Mouse (Mus musculus) bone marrow, adult 2 months (tissue): ENCODE measurements around the gene Dus3l.

Source experiments
- CTCF ChIP-seq: fragments of 200-500 bp; IDR thresholded peaks from 2 replicates; pipeline ENCODE4 v1.5.1; 2011; ENCODE audit warnings: low read length, control low read depth; ENCODE audit not compliant: control insufficient read depth, insufficient read depth
- POLR2A ChIP-seq: fragments of 200-500 bp; IDR thresholded peaks from 2 replicates; pipeline ENCODE4 v1.6.1; 2011; ENCODE audit warnings: low read depth, mild to moderate bottlenecking, control low read depth, low read length, borderline replicate concordance; ENCODE audit not compliant: control insufficient read depth

GRCm38 (mm10) chr17:56792588-56792987 is 28.0 kb downstream of the Dus3l start:
- TF ChIP-seq CTCF = no peak
- TF ChIP-seq POLR2A = no peak
